ENCODE assay signal across 8 mouse cellular contexts in the genomic region with DNA sequence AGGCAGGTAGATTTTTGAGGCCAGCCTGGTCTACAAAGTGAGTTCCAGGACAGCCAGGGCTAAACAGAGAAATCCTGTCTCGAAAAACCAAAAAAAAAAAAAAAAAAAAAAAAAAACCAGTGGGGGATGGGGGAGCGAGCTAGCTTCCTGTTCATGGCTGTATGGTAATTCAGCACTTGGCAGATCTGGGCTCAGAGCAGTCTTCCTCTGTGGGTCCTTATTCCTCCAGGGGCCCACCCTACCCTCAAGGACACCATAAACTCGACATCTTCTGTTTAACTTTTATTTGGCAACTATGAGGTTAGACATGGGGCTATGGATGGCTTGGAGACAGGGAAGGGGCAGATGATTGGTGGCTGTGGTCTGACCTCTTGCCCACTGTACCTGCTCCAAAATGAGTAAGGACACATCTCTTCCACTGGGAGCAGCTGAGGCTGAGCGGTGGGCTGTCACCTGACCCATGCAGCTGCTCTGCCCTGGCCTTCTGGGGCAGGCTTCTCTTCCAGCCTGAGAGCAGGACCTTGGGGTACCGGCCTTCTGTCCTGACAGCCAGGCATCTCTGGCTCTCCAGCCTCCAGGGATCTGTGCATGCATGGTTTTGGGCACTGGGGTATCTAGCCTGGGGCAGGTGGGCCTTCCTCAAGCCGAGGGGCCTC. TPM values are rescaled to one million over a fixed set of nuclear protein-coding genes. Genes with fewer than 3 reads are reported as not detected.
DNase-seq lines count a peak whose midpoint lies in the region; ATAC-seq lines count a peak whose summit lies in the region.

No protein-coding gene starts in this region.

- no peak overlapping the region for H3K4me2 ChIP-seq in forebrain, embryonic 13.5 days
- H3K4me2 ChIP-seq in midbrain, embryonic 12.5 days (replicated peaks): no peak overlapping the region
- H3K4me2 ChIP-seq in midbrain, embryonic 15.5 days: no peak overlapping the region
- peak overlapping the region; percentile 80 for H3K4me2 ChIP-seq in embryonic facial prominence, embryonic 13.5 days
- H3K4me2 ChIP-seq in liver, embryonic 16.5 days (ENCODE audit: low read depth, low read length): peak overlapping the region; percentile 73; the same call in 1 of the 2 replicates
- H3K4me2 ChIP-seq in kidney, embryonic 14.5 days (replicated peaks; ENCODE audit: low read depth, low read length): no peak overlapping the region

- no peaks in the 10 kb centered on the region for H3K9me3 ChIP-seq in forebrain, embryonic 10.5 days
- H3K9me3 ChIP-seq in forebrain, embryonic 13.5 days (replicated peaks): no peaks in the 10 kb centered on the region
- H3K9me3 ChIP-seq in midbrain, embryonic 12.5 days: no peaks in the 10 kb centered on the region
- no peaks in the 10 kb centered on the region for H3K9me3 ChIP-seq in midbrain, embryonic 15.5 days
- H3K9me3 ChIP-seq in embryonic facial prominence, embryonic 13.5 days: no peaks in the 10 kb centered on the region
- H3K9me3 ChIP-seq in liver, embryonic 16.5 days (replicated peaks; ENCODE audit: control insufficient read depth, low read length): no peaks in the 10 kb centered on the region
- H3K9me3 ChIP-seq in kidney, embryonic 14.5 days (ENCODE audit: control insufficient read depth, low read length): no peaks in the 10 kb centered on the region

- 83% methylated on average over 6 of the region's 6 CpGs for WGBS in forebrain, embryonic 10.5 days
- 81% methylated on average over 6 of the region's 6 CpGs for WGBS in forebrain, embryonic 13.5 days
- 85% methylated on average over 6 of the region's 6 CpGs for WGBS in midbrain, embryonic 12.5 days
- WGBS in midbrain, embryonic 15.5 days: 76% methylated on average over 6 of the region's 6 CpGs
- WGBS in embryonic facial prominence, embryonic 13.5 days: 73% methylated on average over 6 of the region's 6 CpGs
- 54% methylated on average over 6 of the region's 6 CpGs for WGBS in liver, embryonic 16.5 days (ENCODE audit: insufficient replicate concordance)
- 74% methylated on average over 6 of the region's 6 CpGs for WGBS in kidney, embryonic 14.5 days

- H3K36me3 ChIP-seq in forebrain, embryonic 10.5 days (replicated peaks): peaks cover 34% of the 10 kb centered on the region
- H3K36me3 ChIP-seq in forebrain, embryonic 13.5 days (ENCODE audit: poor library complexity, severe bottlenecking): peaks cover 28% of the 10 kb centered on the region
- peaks cover 26% of the 10 kb centered on the region for H3K36me3 ChIP-seq in midbrain, embryonic 12.5 days
- peaks cover 23% of the 10 kb centered on the region for H3K36me3 ChIP-seq in midbrain, embryonic 15.5 days (replicated peaks)
- peaks cover 16% of the 10 kb centered on the region for H3K36me3 ChIP-seq in embryonic facial prominence, embryonic 13.5 days
- peaks cover 5% of the 10 kb centered on the region; the same call in 1 of the 2 replicates for H3K36me3 ChIP-seq in liver, embryonic 16.5 days (ENCODE audit: control insufficient read depth, insufficient read depth)
- H3K36me3 ChIP-seq in kidney, embryonic 14.5 days (ENCODE audit: control insufficient read depth, insufficient read depth, low read length): peaks cover 11% of the 10 kb centered on the region; the same call in 1 of the 2 replicates

- peak overlapping the region; percentile 12 for H3K27ac ChIP-seq in forebrain, embryonic 10.5 days
- no peak overlapping the region; the same call in 1 of the 2 replicates for H3K27ac ChIP-seq in forebrain, embryonic 13.5 days
- H3K27ac ChIP-seq in midbrain, embryonic 12.5 days (replicated peaks): 0 out of 2 replicates have a peak overlapping the region, but pooled peaks have one; percentile 6
- H3K27ac ChIP-seq in midbrain, embryonic 15.5 days: no peak overlapping the region
- no peak overlapping the region; the same call in 1 of the 2 replicates for H3K27ac ChIP-seq in embryonic facial prominence, embryonic 13.5 days
- H3K27ac ChIP-seq in liver, embryonic 16.5 days (ENCODE audit: low read length): peak overlapping the region; percentile 28
- no peak overlapping the region for H3K27ac ChIP-seq in kidney, embryonic 14.5 days (ENCODE audit: low read depth, low read length)

- peaks cover 79% of the 10 kb centered on the region for H3K4me1 ChIP-seq in forebrain, embryonic 10.5 days
- H3K4me1 ChIP-seq in forebrain, embryonic 13.5 days: peaks cover 51% of the 10 kb centered on the region
- H3K4me1 ChIP-seq in midbrain, embryonic 12.5 days: peaks cover 37% of the 10 kb centered on the region
- peaks cover 45% of the 10 kb centered on the region for H3K4me1 ChIP-seq in midbrain, embryonic 15.5 days
- peaks cover 36% of the 10 kb centered on the region for H3K4me1 ChIP-seq in embryonic facial prominence, embryonic 13.5 days
- peaks cover 76% of the 10 kb centered on the region for H3K4me1 ChIP-seq in liver, embryonic 16.5 days (ENCODE audit: control insufficient read depth, low read depth, low read length)
- H3K4me1 ChIP-seq in kidney, embryonic 14.5 days (ENCODE audit: control insufficient read depth, insufficient read depth, low read length): peaks cover 18% of the 10 kb centered on the region

- no peak for ATAC-seq in forebrain, embryonic 13.5 days
- ATAC-seq in midbrain, embryonic 12.5 days (ENCODE audit: low FRiP score, low read depth): no peak
- no peak for ATAC-seq in midbrain, embryonic 15.5 days (replicated peaks)
- ATAC-seq in embryonic facial prominence, embryonic 13.5 days (ENCODE audit: insufficient number of reproducible peaks, insufficient read depth, low FRiP score, low TSS enrichment, low read depth): no peak
- ATAC-seq in liver, embryonic 16.5 days (ENCODE audit: low read depth): no peak
- ATAC-seq in kidney, embryonic 14.5 days (ENCODE audit: low FRiP score, low TSS enrichment): no peak

- H3K9ac ChIP-seq in forebrain, embryonic 13.5 days: no peak overlapping the region
- no peak overlapping the region for H3K9ac ChIP-seq in midbrain, embryonic 12.5 days (replicated peaks)
- no peak overlapping the region for H3K9ac ChIP-seq in midbrain, embryonic 15.5 days
- peak overlapping the region; percentile 54; the same call in 1 of the 2 replicates for H3K9ac ChIP-seq in embryonic facial prominence, embryonic 13.5 days
- H3K9ac ChIP-seq in liver, embryonic 16.5 days (ENCODE audit: low read depth, low read length): peak overlapping the region; percentile 22; the same call in 1 of the 2 replicates
- no peak overlapping the region for H3K9ac ChIP-seq in kidney, embryonic 14.5 days (ENCODE audit: low read depth, low read length)

- DNase-seq in forebrain, embryonic 10.5 days (ENCODE audit: extremely low spot score, low spot score): no peak
- DNase-seq in kidney, postnatal 10 days: no peak

- peak overlapping the region; percentile 94; the same call in 1 of the 2 replicates for H3K4me3 ChIP-seq in forebrain, embryonic 10.5 days
- H3K4me3 ChIP-seq in forebrain, embryonic 13.5 days: no peak overlapping the region
- no peak overlapping the region for H3K4me3 ChIP-seq in midbrain, embryonic 12.5 days
- H3K4me3 ChIP-seq in midbrain, embryonic 15.5 days: no peak overlapping the region
- H3K4me3 ChIP-seq in embryonic facial prominence, embryonic 13.5 days: peak overlapping the region; percentile 62; the same call in 1 of the 2 replicates
- no peak overlapping the region for H3K4me3 ChIP-seq in liver, embryonic 16.5 days (ENCODE audit: low read depth, low read length)
- no peak overlapping the region for H3K4me3 ChIP-seq in kidney, embryonic 14.5 days (ENCODE audit: low read length)

- peaks cover 61% of the 10 kb centered on the region for H3K27me3 ChIP-seq in forebrain, embryonic 10.5 days (ENCODE audit: poor library complexity, severe bottlenecking)
- H3K27me3 ChIP-seq in forebrain, embryonic 13.5 days: 0 out of 2 replicates have a peak, but pooled peaks cover 3% of the 10 kb centered on the region
- peaks cover 40% of the 10 kb centered on the region for H3K27me3 ChIP-seq in midbrain, embryonic 12.5 days
- no peaks in the 10 kb centered on the region for H3K27me3 ChIP-seq in midbrain, embryonic 15.5 days (replicated peaks)
- peaks cover 21% of the 10 kb centered on the region for H3K27me3 ChIP-seq in embryonic facial prominence, embryonic 13.5 days
- peaks cover 7% of the 10 kb centered on the region for H3K27me3 ChIP-seq in liver, embryonic 16.5 days (ENCODE audit: control insufficient read depth, insufficient read depth, low read depth, low read length)
- H3K27me3 ChIP-seq in kidney, embryonic 14.5 days (ENCODE audit: control insufficient read depth, insufficient read depth, low read length): peaks cover 16% of the 10 kb centered on the region

RNA-seq across cellular contexts. Expression of gene 2310011J03Rik, which starts 0.8 kb away (rescaled TPM):
- polyA plus RNA-seq in forebrain, embryonic 10.5 days (2016; fragmentation: Nextera tagmentation; extraction: Ambion mirVana): 56.4 and 60.2 TPM in 2 replicates
- 42.7 and 43.3 TPM in 2 replicates for polyA plus RNA-seq in forebrain, embryonic 13.5 days (2015; fragmentation: Nextera tagmentation; extraction: Ambion mirVana)
- polyA plus RNA-seq in midbrain, embryonic 12.5 days (2016; fragmentation: Nextera tagmentation; extraction: Ambion mirVana): 36.2 and 44.5 TPM in 2 replicates
- 25.4 and 28.0 TPM in 2 replicates for polyA plus RNA-seq in midbrain, embryonic 15.5 days (2015; fragmentation: Nextera tagmentation; extraction: Ambion mirVana)
- 49.3 and 57.9 TPM in 2 replicates for polyA plus RNA-seq in embryonic facial prominence, embryonic 13.5 days (2015; fragmentation: Nextera tagmentation; extraction: Ambion mirVana)
- polyA plus RNA-seq in liver, embryonic 16.5 days (2015; fragmentation: Nextera tagmentation; extraction: Ambion mirVana): 27.9 and 29.0 TPM in 2 replicates
- 36.1 and 40.5 TPM in 2 replicates for polyA plus RNA-seq in kidney, embryonic 14.5 days (2014; fragmentation: Nextera tagmentation; extraction: Ambion mirVana)

RNA-seq across cellular contexts. Expression of gene Pcsk4, which starts 8.2 kb away (rescaled TPM):
- polyA plus RNA-seq in forebrain, embryonic 10.5 days (2016; fragmentation: Nextera tagmentation; extraction: Ambion mirVana): 5.7 and 6.7 TPM in 2 replicates
- polyA plus RNA-seq in forebrain, embryonic 13.5 days (2015; fragmentation: Nextera tagmentation; extraction: Ambion mirVana): 2.9 and 3.0 TPM in 2 replicates
- 2.4 and 3.7 TPM in 2 replicates for polyA plus RNA-seq in midbrain, embryonic 12.5 days (2016; fragmentation: Nextera tagmentation; extraction: Ambion mirVana)
- polyA plus RNA-seq in midbrain, embryonic 15.5 days (2015; fragmentation: Nextera tagmentation; extraction: Ambion mirVana): 4.4 and 5.8 TPM in 2 replicates
- polyA plus RNA-seq in embryonic facial prominence, embryonic 13.5 days (2015; fragmentation: Nextera tagmentation; extraction: Ambion mirVana): 4.4 and 4.9 TPM in 2 replicates
- polyA plus RNA-seq in liver, embryonic 16.5 days (2015; fragmentation: Nextera tagmentation; extraction: Ambion mirVana): 3.5 and 4.0 TPM in 2 replicates
- polyA plus RNA-seq in kidney, embryonic 14.5 days (2014; fragmentation: Nextera tagmentation; extraction: Ambion mirVana): 6.2 and 8.1 TPM in 2 replicates

RNA-seq across cellular contexts. Expression of gene Reep6, which starts 8.6 kb away (rescaled TPM):
- polyA plus RNA-seq in forebrain, embryonic 10.5 days (2016; fragmentation: Nextera tagmentation; extraction: Ambion mirVana): 7.7 and 9.1 TPM in 2 replicates
- polyA plus RNA-seq in forebrain, embryonic 13.5 days (2015; fragmentation: Nextera tagmentation; extraction: Ambion mirVana): 2.0 and 3.0 TPM in 2 replicates
- polyA plus RNA-seq in midbrain, embryonic 12.5 days (2016; fragmentation: Nextera tagmentation; extraction: Ambion mirVana): 3.1 and 4.3 TPM in 2 replicates
- 5.5 TPM in 2 replicates for polyA plus RNA-seq in midbrain, embryonic 15.5 days (2015; fragmentation: Nextera tagmentation; extraction: Ambion mirVana)
- 6.0 and 6.3 TPM in 2 replicates for polyA plus RNA-seq in embryonic facial prominence, embryonic 13.5 days (2015; fragmentation: Nextera tagmentation; extraction: Ambion mirVana)
- 83.9 and 102 TPM in 2 replicates for polyA plus RNA-seq in liver, embryonic 16.5 days (2015; fragmentation: Nextera tagmentation; extraction: Ambion mirVana)
- polyA plus RNA-seq in kidney, embryonic 14.5 days (2014; fragmentation: Nextera tagmentation; extraction: Ambion mirVana): 5.6 and 7.1 TPM in 2 replicates

RNA-seq across cellular contexts. Expression of gene Apc2, which starts 25.4 kb away (rescaled TPM):
- 19.4 and 27.0 TPM in 2 replicates for polyA plus RNA-seq in forebrain, embryonic 10.5 days (2016; fragmentation: Nextera tagmentation; extraction: Ambion mirVana)
- 129 and 140 TPM in 2 replicates for polyA plus RNA-seq in forebrain, embryonic 13.5 days (2015; fragmentation: Nextera tagmentation; extraction: Ambion mirVana)
- 181 and 193 TPM in 2 replicates for polyA plus RNA-seq in midbrain, embryonic 12.5 days (2016; fragmentation: Nextera tagmentation; extraction: Ambion mirVana)
- polyA plus RNA-seq in midbrain, embryonic 15.5 days (2015; fragmentation: Nextera tagmentation; extraction: Ambion mirVana): 223 and 247 TPM in 2 replicates
- polyA plus RNA-seq in embryonic facial prominence, embryonic 13.5 days (2015; fragmentation: Nextera tagmentation; extraction: Ambion mirVana): 9.3 and 9.4 TPM in 2 replicates
- polyA plus RNA-seq in liver, embryonic 16.5 days (2015; fragmentation: Nextera tagmentation; extraction: Ambion mirVana): 0.12 and 0.23 TPM in 2 replicates
- 1.0 and 1.4 TPM in 2 replicates for polyA plus RNA-seq in kidney, embryonic 14.5 days (2014; fragmentation: Nextera tagmentation; extraction: Ambion mirVana)

RNA-seq across cellular contexts. Expression of gene Adamtsl5, which starts 27.1 kb away (rescaled TPM):
- polyA plus RNA-seq in forebrain, embryonic 10.5 days (2016; fragmentation: Nextera tagmentation; extraction: Ambion mirVana): 0.27 and 0.54 TPM in 2 replicates
- polyA plus RNA-seq in forebrain, embryonic 13.5 days (2015; fragmentation: Nextera tagmentation; extraction: Ambion mirVana): 0.18 and 0.21 TPM in 2 replicates
- 0.38 and 0.79 TPM in 2 replicates for polyA plus RNA-seq in midbrain, embryonic 12.5 days (2016; fragmentation: Nextera tagmentation; extraction: Ambion mirVana)
- 0.67 and 0.79 TPM in 2 replicates for polyA plus RNA-seq in midbrain, embryonic 15.5 days (2015; fragmentation: Nextera tagmentation; extraction: Ambion mirVana)
- 3.2 and 4.3 TPM in 2 replicates for polyA plus RNA-seq in embryonic facial prominence, embryonic 13.5 days (2015; fragmentation: Nextera tagmentation; extraction: Ambion mirVana)
- 2.2 and 3.4 TPM in 2 replicates for polyA plus RNA-seq in liver, embryonic 16.5 days (2015; fragmentation: Nextera tagmentation; extraction: Ambion mirVana)
- polyA plus RNA-seq in kidney, embryonic 14.5 days (2014; fragmentation: Nextera tagmentation; extraction: Ambion mirVana): 1.2 and 2.7 TPM in 2 replicates

Comparison
In these comparisons a context has a peak if more than half of its experiments do, and no peak if none do; other contexts are left out.
1. H3K27ac ChIP-seq: peak in forebrain, embryonic 10.5 days (single experiment), midbrain, embryonic 12.5 days (single experiment) and liver, embryonic 16.5 days (single experiment); none in forebrain, embryonic 13.5 days (single experiment), midbrain, embryonic 15.5 days (single experiment), embryonic facial prominence, embryonic 13.5 days (single experiment) and kidney, embryonic 14.5 days (single experiment).
2. H3K4me3 ChIP-seq: peak in forebrain, embryonic 10.5 days (single experiment) and embryonic facial prominence, embryonic 13.5 days (single experiment); none in forebrain, embryonic 13.5 days (single experiment), midbrain, embryonic 12.5 days (single experiment), midbrain, embryonic 15.5 days (single experiment), liver, embryonic 16.5 days (single experiment) and kidney, embryonic 14.5 days (single experiment).
3. H3K4me2 ChIP-seq: peak in embryonic facial prominence, embryonic 13.5 days (single experiment) and liver, embryonic 16.5 days (single experiment); none in forebrain, embryonic 13.5 days (single experiment), midbrain, embryonic 12.5 days (single experiment), midbrain, embryonic 15.5 days (single experiment) and kidney, embryonic 14.5 days (single experiment).
4. H3K9ac ChIP-seq: peak in embryonic facial prominence, embryonic 13.5 days (single experiment) and liver, embryonic 16.5 days (single experiment); none in forebrain, embryonic 13.5 days (single experiment), midbrain, embryonic 12.5 days (single experiment), midbrain, embryonic 15.5 days (single experiment) and kidney, embryonic 14.5 days (single experiment).